Mouse (Mus musculus): ENCODE results near the gene Timp2. TPM values are rescaled to one million over a fixed set of nuclear protein-coding genes. Genes with fewer than 3 reads are reported as not detected.

Timp2 gene
- polyA plus RNA-seq, 1 experiment from 2014 or later: 102 TPM

GRCm38 (mm10) chr11:118375006-118375405, 19.5 kb upstream of the Timp2 start:
- Histone ChIP-seq H3K4me1 (ENCODE audit: control insufficient read depth, insufficient read depth, low read length) (peaks cover 10% of the 10 kb centered on the region; the same call in 1 of the 2 replicates), H3K27me3 (ENCODE audit: control insufficient read depth, insufficient read depth, low read length) (no peaks in the 10 kb centered on the region), H3K36me3 (ENCODE audit: control insufficient read depth, insufficient read depth, low read length) (no peaks in the 10 kb centered on the region), H3K4me2 (replicated peaks; ENCODE audit: low read depth, low read length) (no peak overlapping the region), H3K9me3 (ENCODE audit: control insufficient read depth, low read length) (no peaks in the 10 kb centered on the region), H3K9ac (ENCODE audit: low read depth, low read length) (no peak overlapping the region), H3K4me3 (ENCODE audit: low read length) (no peak overlapping the region), H3K27ac (ENCODE audit: low read depth, low read length) (no peak overlapping the region)
- ATAC-seq (ENCODE audit: low FRiP score, low TSS enrichment): no peak

DNA sequence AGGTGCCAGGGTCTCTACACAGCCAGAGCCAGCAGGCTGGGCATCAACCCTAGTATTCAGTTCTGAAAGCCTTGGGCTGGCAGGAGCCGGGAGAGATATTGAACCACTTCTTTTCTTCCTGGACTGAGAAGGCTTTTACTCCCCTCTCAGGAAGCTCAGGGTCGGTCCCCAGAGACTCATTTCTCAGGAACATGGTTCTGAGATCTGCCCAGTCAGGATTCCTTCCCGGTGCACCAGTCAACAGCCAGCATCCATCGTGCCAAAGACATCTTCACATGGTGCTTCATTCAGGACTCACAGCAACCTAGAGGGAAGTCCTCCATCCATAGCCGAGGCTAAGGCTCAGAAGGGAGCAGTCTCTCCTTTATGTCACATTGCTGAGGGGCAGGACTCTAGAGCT, 19.0 kb upstream of the Timp2 start:
- Histone ChIP-seq H3K27ac (ENCODE audit: low read depth, low read length) (no peak overlapping the region), H3K27me3 (ENCODE audit: control insufficient read depth, insufficient read depth, low read length) (no peaks in the 10 kb centered on the region), H3K4me1 (ENCODE audit: control insufficient read depth, insufficient read depth, low read length) (peaks cover 10% of the 10 kb centered on the region; the same call in 1 of the 2 replicates), H3K4me3 (ENCODE audit: low read length) (no peak overlapping the region), H3K4me2 (replicated peaks; ENCODE audit: low read depth, low read length) (no peak overlapping the region), H3K36me3 (ENCODE audit: control insufficient read depth, insufficient read depth, low read length) (no peaks in the 10 kb centered on the region), H3K9ac (ENCODE audit: low read depth, low read length) (no peak overlapping the region), H3K9me3 (ENCODE audit: control insufficient read depth, low read length) (no peaks in the 10 kb centered on the region)
- no peak for ATAC-seq (ENCODE audit: low FRiP score, low TSS enrichment)
- 55% methylated on average over 5 of the region's 5 CpGs for WGBS

GRCm38 (mm10) chr11:118372641-118373040, 17.1 kb upstream of the Timp2 start:
- no peak overlapping the region for H3K9ac ChIP-seq (ENCODE audit: low read depth, low read length)
- no peak overlapping the region for H3K4me3 ChIP-seq (ENCODE audit: low read length)
- no peaks in the 10 kb centered on the region for H3K9me3 ChIP-seq (ENCODE audit: control insufficient read depth, low read length)
- H3K4me2 ChIP-seq (replicated peaks; ENCODE audit: low read depth, low read length): no peak overlapping the region
- no peak for ATAC-seq (ENCODE audit: low FRiP score, low TSS enrichment)
- H3K36me3 ChIP-seq (ENCODE audit: control insufficient read depth, insufficient read depth, low read length): no peaks in the 10 kb centered on the region
- peaks cover 10% of the 10 kb centered on the region; the same call in 1 of the 2 replicates for H3K4me1 ChIP-seq (ENCODE audit: control insufficient read depth, insufficient read depth, low read length)
- no peak overlapping the region for H3K27ac ChIP-seq (ENCODE audit: low read depth, low read length)
- no peaks in the 10 kb centered on the region for H3K27me3 ChIP-seq (ENCODE audit: control insufficient read depth, insufficient read depth, low read length)
- 66% methylated on average over 7 of the region's 7 CpGs for WGBS

DNA sequence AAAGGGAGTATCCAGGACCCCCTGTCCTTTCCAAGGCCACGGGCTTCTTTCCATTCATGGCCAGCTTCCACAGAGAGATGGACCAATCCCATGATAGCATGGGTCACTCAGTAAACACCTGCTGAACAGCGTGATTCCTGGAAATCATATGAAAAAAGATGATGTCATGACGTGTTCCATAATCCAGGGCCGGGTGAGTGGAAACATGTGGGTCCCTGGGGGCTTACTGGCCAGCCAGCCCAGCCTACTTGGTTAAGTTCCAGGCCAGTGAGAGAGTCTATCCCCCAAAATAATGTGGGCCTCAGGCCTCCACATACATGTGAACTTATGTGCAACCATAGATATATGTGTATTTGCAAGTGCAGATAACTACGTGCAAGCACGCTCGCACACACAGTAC, 16.3 kb upstream of the Timp2 start:
- no peaks in the 10 kb centered on the region for H3K27me3 ChIP-seq (ENCODE audit: control insufficient read depth, insufficient read depth, low read length)
- peaks cover 10% of the 10 kb centered on the region; the same call in 1 of the 2 replicates for H3K4me1 ChIP-seq (ENCODE audit: control insufficient read depth, insufficient read depth, low read length)
- H3K9me3 ChIP-seq (ENCODE audit: control insufficient read depth, low read length): no peaks in the 10 kb centered on the region
- no peaks in the 10 kb centered on the region for H3K36me3 ChIP-seq (ENCODE audit: control insufficient read depth, insufficient read depth, low read length)
- no peak overlapping the region for H3K4me2 ChIP-seq (replicated peaks; ENCODE audit: low read depth, low read length)
- ATAC-seq (ENCODE audit: low FRiP score, low TSS enrichment): no peak
- no peak overlapping the region for H3K4me3 ChIP-seq (ENCODE audit: low read length)
- no peak overlapping the region for H3K27ac ChIP-seq (ENCODE audit: low read depth, low read length)
- WGBS: 87% methylated on average over 7 of the region's 7 CpGs
- no peak overlapping the region for H3K9ac ChIP-seq (ENCODE audit: low read depth, low read length)

DNA sequence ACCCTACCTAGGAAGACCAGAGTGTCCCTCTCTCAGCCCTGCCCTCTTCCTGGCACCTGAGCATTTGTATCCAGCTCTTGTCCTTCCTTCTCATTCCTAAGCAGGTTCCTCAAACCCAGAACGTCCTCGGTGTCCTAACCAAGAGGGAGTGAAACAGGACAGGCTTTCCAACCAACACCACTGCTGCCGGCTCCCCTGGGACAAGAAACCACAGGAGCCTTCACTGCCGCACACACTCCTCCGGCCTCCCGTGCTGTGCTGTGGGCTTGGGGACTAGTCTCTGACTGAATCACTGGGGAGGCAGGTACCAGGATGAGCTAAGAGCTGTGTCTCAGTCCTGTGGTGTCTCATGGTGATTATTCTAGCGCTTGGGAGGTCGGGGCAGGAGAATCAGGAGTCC, 14.1 kb upstream of the Timp2 start:
- Histone ChIP-seq H3K4me1 (ENCODE audit: control insufficient read depth, insufficient read depth, low read length) (peaks cover 9% of the 10 kb centered on the region), H3K27ac (ENCODE audit: low read depth, low read length) (no peak overlapping the region), H3K9me3 (ENCODE audit: control insufficient read depth, low read length) (no peaks in the 10 kb centered on the region), H3K9ac (ENCODE audit: low read depth, low read length) (no peak overlapping the region), H3K4me2 (replicated peaks; ENCODE audit: low read depth, low read length) (no peak overlapping the region), H3K27me3 (ENCODE audit: control insufficient read depth, insufficient read depth, low read length) (no peaks in the 10 kb centered on the region), H3K36me3 (ENCODE audit: control insufficient read depth, insufficient read depth, low read length) (no peaks in the 10 kb centered on the region), H3K4me3 (ENCODE audit: low read length) (no peak overlapping the region)
- 75% methylated on average over 8 of the region's 8 CpGs for WGBS
- ATAC-seq (ENCODE audit: low FRiP score, low TSS enrichment): no peak

DNA sequence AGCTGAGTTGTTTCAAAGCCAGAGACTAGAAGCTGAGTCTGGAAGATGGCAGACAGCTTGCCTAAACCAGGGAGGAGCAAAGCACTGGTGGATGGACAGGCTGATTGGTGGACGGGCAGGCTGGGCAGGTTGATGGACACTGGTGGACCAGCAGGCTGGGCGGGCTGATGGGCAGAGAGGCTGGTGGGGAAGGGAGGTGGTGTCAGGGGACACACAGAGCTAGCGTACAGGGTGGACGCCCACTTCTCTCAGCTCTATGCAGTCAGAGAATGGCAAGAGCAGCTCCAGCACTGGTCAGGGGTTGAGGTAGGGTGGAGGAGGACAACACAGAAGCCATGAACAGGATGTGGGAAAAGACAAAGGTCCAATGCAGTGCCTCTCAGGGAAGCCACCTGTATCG, 13.7 kb upstream of the Timp2 start:
- Histone ChIP-seq H3K27ac (ENCODE audit: low read depth, low read length) (no peak overlapping the region), H3K27me3 (ENCODE audit: control insufficient read depth, insufficient read depth, low read length) (no peaks in the 10 kb centered on the region), H3K9me3 (ENCODE audit: control insufficient read depth, low read length) (no peaks in the 10 kb centered on the region), H3K9ac (ENCODE audit: low read depth, low read length) (no peak overlapping the region), H3K4me2 (replicated peaks; ENCODE audit: low read depth, low read length) (no peak overlapping the region), H3K4me1 (ENCODE audit: control insufficient read depth, insufficient read depth, low read length) (peaks cover 9% of the 10 kb centered on the region), H3K36me3 (ENCODE audit: control insufficient read depth, insufficient read depth, low read length) (no peaks in the 10 kb centered on the region), H3K4me3 (ENCODE audit: low read length) (no peak overlapping the region)
- ATAC-seq (ENCODE audit: low FRiP score, low TSS enrichment): no peak
- 79% methylated on average over 5 of the region's 5 CpGs for WGBS

- no peak overlapping the region for H3K4me2 ChIP-seq (replicated peaks; ENCODE audit: low read depth, low read length)
- H3K36me3 ChIP-seq (ENCODE audit: control insufficient read depth, insufficient read depth, low read length): no peaks in the 10 kb centered on the region
- no peaks in the 10 kb centered on the region for H3K9me3 ChIP-seq (ENCODE audit: control insufficient read depth, low read length)
- H3K27ac ChIP-seq (ENCODE audit: low read depth, low read length): no peak overlapping the region
- H3K4me3 ChIP-seq (ENCODE audit: low read length): no peak overlapping the region
- no peak for ATAC-seq (ENCODE audit: low FRiP score, low TSS enrichment)
- 71% methylated on average over 3 of the region's 3 CpGs for WGBS
- no peak overlapping the region for H3K9ac ChIP-seq (ENCODE audit: low read depth, low read length)
- no peaks in the 10 kb centered on the region for H3K27me3 ChIP-seq (ENCODE audit: control insufficient read depth, insufficient read depth, low read length)
- H3K4me1 ChIP-seq (ENCODE audit: control insufficient read depth, insufficient read depth, low read length): peaks cover 15% of the 10 kb centered on the region
These were observed 12.8 kb upstream of the Timp2 start for GRCm38 (mm10) chr11:118368330-118368729.

GRCm38 (mm10) chr11:118366559-118366958, 11.0 kb upstream of the Timp2 start:
- no peak overlapping the region for H3K27ac ChIP-seq (ENCODE audit: low read depth, low read length)
- ATAC-seq (ENCODE audit: low FRiP score, low TSS enrichment): no peak
- H3K36me3 ChIP-seq (ENCODE audit: control insufficient read depth, insufficient read depth, low read length): no peaks in the 10 kb centered on the region
- no peak overlapping the region for H3K9ac ChIP-seq (ENCODE audit: low read depth, low read length)
- H3K9me3 ChIP-seq (ENCODE audit: control insufficient read depth, low read length): no peaks in the 10 kb centered on the region
- H3K4me3 ChIP-seq (ENCODE audit: low read length): no peak overlapping the region
- WGBS: 82% methylated on average over 8 of the region's 8 CpGs
- H3K4me2 ChIP-seq (replicated peaks; ENCODE audit: low read depth, low read length): no peak overlapping the region
- peaks cover 27% of the 10 kb centered on the region for H3K4me1 ChIP-seq (ENCODE audit: control insufficient read depth, insufficient read depth, low read length)
- H3K27me3 ChIP-seq (ENCODE audit: control insufficient read depth, insufficient read depth, low read length): no peaks in the 10 kb centered on the region

- no peaks in the 10 kb centered on the region for H3K9me3 ChIP-seq (ENCODE audit: control insufficient read depth, low read length)
- H3K36me3 ChIP-seq (ENCODE audit: control insufficient read depth, insufficient read depth, low read length): no peaks in the 10 kb centered on the region
- peak overlapping the region; percentile 67; the same call in 1 of the 2 replicates for H3K27ac ChIP-seq (ENCODE audit: low read depth, low read length)
- no peak overlapping the region for H3K4me2 ChIP-seq (replicated peaks; ENCODE audit: low read depth, low read length)
- H3K4me3 ChIP-seq (ENCODE audit: low read length): no peak overlapping the region
- H3K27me3 ChIP-seq (ENCODE audit: control insufficient read depth, insufficient read depth, low read length): no peaks in the 10 kb centered on the region
- H3K4me1 ChIP-seq (ENCODE audit: control insufficient read depth, insufficient read depth, low read length): peaks cover 29% of the 10 kb centered on the region
- ATAC-seq (ENCODE audit: low FRiP score, low TSS enrichment): no peak
- H3K9ac ChIP-seq (ENCODE audit: low read depth, low read length): no peak overlapping the region
- WGBS: 43% methylated on average over 3 of the region's 3 CpGs
These were observed 10.6 kb upstream of the Timp2 start for GRCm38 (mm10) chr11:118366108-118366507.
